Mouse (Mus musculus) thymus, adult 18-20 months (tissue): ENCODE results near the gene Slc6a13.
A peak's percentile ranks its signal among the peaks of the same experiment; 100 is the strongest.

Experiments used
- DNase-seq, 2 experiments: peaks; one replicate each; pipeline ENCODE4 v3.0.0; 2022; ENCODE audit warnings: mixed read lengths in 2 of 2

The Slc6a13 gene

GRCm38 (mm10) chr6:121299954-121300353, at the start of gene Slc6a13:
Slc6a13 (plus strand) TSS chr6:121300227.
- no peak for DNase-seq

- no peak for DNase-seq
Measured at GRCm38 (mm10) chr6:121250406-121250805, 49.6 kb upstream of the Slc6a13 start.

- DNase-seq: no peak
Measured at GRCm38 (mm10) chr6:121251256-121251655, 48.8 kb upstream of the Slc6a13 start.

GRCm38 (mm10) chr6:121260548-121260947, 39.5 kb upstream of the Slc6a13 start:
- peak; percentile 30 to 51 for DNase-seq

- no peak for DNase-seq
Measured at GRCm38 (mm10) chr6:121261233-121261632, 38.8 kb upstream of the Slc6a13 start.

- no peak for DNase-seq
Measured at GRCm38 (mm10) chr6:121262004-121262403, 38.0 kb upstream of the Slc6a13 start.

GRCm38 (mm10) chr6:121262496-121262895, 37.5 kb upstream of the Slc6a13 start:
- DNase-seq: no peak

GRCm38 (mm10) chr6:121270156-121270555, 29.9 kb upstream of the Slc6a13 start:
- DNase-seq: no peak

GRCm38 (mm10) chr6:121271707-121272074, 28.3 kb upstream of the Slc6a13 start:
- no peak for DNase-seq

GRCm38 (mm10) chr6:121272075-121272800, 27.8 kb upstream of the Slc6a13 start:
- peak; percentile 60 to 75 for DNase-seq

GRCm38 (mm10) chr6:121274356-121274755, 25.7 kb upstream of the Slc6a13 start:
- no peak for DNase-seq

- no peak for DNase-seq
Measured at GRCm38 (mm10) chr6:121284132-121284531, 15.9 kb upstream of the Slc6a13 start.

- no peak for DNase-seq
Measured at GRCm38 (mm10) chr6:121299317-121299716, 710 bp upstream of the Slc6a13 start.

- no peak for DNase-seq
Measured at GRCm38 (mm10) chr6:121300504-121300903, 477 bp downstream of the Slc6a13 start.

- DNase-seq: no peak
Measured at GRCm38 (mm10) chr6:121303466-121304220, 3.6 kb downstream of the Slc6a13 start.

GRCm38 (mm10) chr6:121304630-121305029, 4.6 kb downstream of the Slc6a13 start:
- no peak for DNase-seq

GRCm38 (mm10) chr6:121305571-121305970, 5.5 kb downstream of the Slc6a13 start:
- no peak for DNase-seq

GRCm38 (mm10) chr6:121310984-121311383, 11.0 kb downstream of the Slc6a13 start:
- no peak for DNase-seq

GRCm38 (mm10) chr6:121319099-121319498, 19.1 kb downstream of the Slc6a13 start:
- DNase-seq: no peak

- no peak for DNase-seq
Measured at GRCm38 (mm10) chr6:121322381-121323110, 22.5 kb downstream of the Slc6a13 start.

GRCm38 (mm10) chr6:121325298-121325697, 25.3 kb downstream of the Slc6a13 start:
- no peak for DNase-seq

GRCm38 (mm10) chr6:121325740-121326139, 25.7 kb downstream of the Slc6a13 start:
- no peak for DNase-seq

- DNase-seq: no peak
Measured at GRCm38 (mm10) chr6:121326486-121327069, 26.6 kb downstream of the Slc6a13 start.
